Mouse (Mus musculus) lung, postnatal 14 days (tissue): ENCODE results near the gene Prdm2.
A peak's percentile ranks its signal among the peaks of the same experiment; 100 is the strongest.

ENCODE experiments used
- DNase-seq: peaks from one replicate; pipeline ENCODE4 v3.0.0; 2021

The Prdm2 gene

DNA sequence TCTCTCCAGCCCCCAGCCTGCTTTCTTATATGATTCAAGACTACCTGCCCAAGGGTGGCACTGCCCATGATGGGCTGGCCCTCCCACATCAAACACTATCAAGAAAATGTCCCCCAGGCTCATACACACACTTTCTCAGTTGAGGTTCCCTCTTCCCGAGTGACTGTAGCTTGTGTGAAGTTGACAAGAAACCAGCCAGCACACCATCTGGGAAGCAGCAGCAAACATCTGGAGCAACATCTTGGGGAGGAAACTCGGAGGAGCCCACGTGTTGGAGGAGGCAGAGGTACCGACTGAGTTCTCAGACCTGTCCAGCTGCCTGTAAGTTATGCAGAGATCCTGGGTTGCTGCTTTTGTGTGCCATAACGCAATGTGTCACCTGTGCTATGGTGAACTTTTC lies 108.1 kb downstream of the Prdm2 start:
- DNase-seq: no peak

DNA sequence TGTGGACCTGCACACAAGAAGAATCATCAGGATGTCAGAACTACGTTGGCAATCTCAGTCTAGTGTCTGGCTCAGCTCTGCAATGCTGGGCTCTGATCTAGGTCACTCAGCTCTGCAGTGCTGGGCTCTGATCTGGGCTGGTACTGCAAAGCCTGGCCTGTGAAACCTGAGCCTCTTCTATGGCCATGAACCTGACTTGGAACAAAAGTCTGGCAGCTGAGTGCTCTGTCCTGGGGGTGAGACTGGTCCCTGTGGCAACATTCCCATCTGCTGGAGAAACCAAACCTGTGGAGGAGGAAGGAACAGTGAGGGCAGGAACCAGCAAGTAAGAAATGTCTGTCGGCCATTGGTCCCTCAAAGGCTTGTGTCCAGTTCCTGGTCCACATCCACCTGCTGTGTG lies 109.0 kb downstream of the Prdm2 start:
- DNase-seq: no peak

DNA sequence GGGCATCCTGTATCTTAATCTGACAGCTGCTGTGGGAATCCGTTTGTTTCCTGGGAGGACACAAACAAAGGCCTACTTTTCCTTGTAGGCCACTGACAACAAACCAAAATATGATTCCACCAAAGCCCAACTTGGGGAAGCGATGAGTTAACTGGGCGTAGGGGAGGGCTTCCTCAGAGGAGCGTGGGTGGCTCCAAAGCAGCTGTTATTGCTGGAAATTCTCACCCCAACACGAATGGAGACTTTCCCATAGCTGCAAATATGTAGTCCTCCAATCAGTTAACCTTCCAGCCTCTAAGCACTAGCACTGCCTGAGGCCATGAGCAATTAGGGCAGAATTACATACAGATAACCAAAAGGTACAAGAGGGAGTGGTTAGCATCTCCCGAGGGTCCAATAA lies 112.6 kb downstream of the Prdm2 start:
- DNase-seq: no peak

DNA sequence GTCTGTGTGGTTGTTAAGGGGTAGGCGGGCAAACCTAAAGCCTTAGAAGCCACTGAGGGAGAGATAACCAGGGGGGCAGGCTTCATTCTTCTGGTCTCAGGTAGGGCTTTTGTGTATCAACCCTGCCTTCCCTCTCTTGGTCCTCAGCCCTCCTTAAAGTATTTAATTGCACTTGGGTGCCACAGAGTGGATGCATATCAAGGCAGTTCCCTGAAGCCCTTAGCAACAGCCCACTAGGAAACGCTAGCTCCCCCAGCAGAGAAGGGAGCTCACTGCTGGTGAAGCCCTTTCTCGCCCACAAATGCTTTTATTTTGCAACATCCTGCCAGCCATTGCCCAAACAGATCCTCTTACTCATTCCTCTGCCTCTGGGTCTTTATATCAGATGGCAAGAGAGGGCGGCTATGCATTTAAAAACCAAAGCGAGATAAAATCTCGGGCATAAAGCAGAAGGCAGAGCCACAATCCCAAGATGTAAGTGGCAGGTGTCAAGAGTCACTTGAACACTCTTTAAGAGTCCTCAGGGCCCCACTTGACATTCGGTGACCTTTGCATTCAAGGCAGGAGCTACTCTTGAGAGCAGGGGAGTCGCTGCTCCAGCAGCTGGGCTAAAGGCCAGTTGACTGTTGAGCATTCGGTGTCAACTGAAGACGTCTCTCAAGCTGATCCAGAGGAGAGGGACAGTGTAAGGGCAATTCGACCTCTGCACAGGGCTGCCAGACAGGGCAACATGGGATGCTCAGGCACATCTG lies 113.3 kb downstream of the Prdm2 start:
- peak; percentile 79 for DNase-seq

DNA sequence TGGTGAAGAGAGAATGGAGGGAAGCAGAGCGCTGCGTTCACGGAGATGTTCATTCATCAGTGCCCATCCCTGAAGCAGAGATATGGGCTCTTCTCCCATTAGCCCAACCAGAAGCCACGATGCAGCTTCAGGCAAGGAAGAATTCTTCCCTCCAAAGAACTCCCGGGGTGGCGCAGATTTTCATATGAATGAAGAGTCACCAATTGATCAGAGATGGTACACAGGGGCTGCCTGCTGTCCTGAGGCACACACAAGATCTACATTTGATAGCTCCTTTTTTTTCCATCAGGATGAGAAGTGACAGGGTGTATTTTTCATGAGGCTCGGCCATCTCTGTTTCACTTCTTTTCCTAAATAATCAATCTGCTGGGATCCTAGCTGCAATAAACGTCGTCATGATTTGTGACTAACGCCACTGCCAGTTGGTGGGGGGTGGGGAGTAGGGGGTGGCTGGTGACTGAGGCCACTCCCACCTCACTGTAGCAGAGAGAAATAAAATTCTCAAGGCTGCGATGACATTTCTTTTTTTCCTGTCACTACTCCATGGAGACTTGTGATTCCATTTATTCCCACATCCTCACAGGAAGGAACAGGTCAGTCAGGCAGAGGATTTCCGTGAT lies 120.6 kb downstream of the Prdm2 start:
- DNase-seq: no peak

DNA sequence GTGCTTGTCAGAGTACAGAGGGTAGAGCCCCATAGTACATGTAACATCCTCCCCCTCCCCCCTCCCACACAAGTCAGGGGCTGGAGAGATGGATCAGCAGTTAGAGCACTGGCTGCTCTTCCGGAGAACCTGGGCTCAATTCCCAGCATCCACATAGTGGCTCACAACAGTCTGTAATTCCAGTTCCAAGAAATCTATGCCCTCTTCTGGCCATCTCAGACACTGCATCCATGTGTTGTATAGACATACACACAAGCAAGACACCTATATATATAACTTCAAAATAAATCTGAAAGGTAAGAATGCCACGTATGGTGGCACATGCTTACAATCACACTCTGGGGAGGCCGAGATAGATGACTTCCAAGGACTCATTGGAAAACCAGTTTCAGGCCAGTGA lies 122.2 kb downstream of the Prdm2 start:
- DNase-seq: no peak

DNA sequence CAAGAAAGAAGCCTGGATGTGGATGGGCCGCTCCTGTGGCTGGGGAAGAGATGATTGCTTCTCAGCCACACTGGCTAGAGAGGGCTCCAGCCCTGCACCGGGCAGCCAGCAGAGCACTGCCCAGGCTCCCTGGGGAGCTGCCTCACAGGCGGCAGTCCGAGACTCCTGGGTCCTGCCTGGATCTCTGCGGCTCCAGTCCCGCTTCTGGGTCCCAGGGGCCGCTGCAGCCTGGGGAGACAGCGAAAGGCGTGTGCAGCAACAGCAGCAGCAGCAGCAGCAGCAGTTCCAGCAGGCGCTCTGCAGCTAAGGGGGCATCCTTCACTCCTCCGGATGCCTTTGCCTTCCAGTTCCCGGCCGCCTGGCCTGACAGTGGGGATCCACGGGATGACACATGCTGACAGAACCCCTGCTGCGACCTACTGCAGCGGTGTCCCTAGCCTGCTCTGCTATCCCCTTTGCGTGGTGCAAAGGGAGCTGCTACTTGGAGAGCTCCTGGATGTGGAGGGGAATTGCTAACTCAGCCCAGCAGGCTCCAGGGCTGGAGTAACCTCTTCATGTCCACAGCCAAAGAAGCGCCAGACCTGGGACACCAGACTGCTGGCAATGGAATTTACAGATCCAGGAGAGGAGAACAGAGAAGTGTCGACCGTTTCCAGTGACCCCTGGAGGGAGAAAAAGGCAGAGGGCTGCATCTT lies 138.6 kb downstream of the Prdm2 start:
- DNase-seq: peak; percentile 1

DNA sequence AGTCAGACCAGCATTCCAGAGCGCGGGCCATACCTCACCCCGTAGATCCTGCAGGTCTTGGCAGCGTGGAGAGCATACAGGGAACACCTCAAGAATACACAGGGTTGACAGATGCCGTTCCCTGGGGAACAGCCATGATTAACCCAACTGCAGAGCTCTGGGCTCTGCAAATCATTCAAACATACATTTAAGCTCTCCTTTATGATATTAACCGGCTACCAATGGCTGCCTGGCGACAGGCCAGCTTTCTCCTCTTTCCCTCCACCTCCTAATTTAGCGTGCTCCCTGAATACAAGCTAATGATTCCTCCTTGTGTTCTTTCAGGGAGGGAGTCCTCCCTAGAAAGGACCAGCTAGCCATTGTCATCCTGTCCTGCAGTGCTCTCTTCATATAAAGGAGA lies 141.0 kb downstream of the Prdm2 start:
- DNase-seq: no peak

DNA sequence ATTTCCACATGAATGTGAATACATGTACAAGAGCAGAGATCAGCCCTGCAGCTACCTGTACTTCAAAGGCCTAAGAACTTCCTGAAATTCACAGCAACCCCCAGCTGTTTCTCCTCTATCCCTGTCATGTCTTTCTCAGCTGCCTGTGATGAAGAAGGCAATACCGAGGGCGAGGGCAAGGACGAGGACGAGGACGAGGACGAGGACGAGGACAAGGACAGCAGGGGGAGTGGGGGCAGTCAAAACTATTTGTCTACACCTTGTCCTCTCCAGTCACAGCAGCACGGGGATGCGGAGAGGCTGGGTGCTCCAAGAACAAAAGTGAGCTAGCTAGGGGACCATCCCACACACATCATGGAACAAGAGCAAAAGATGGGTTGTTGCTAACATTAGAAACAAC lies 145.8 kb downstream of the Prdm2 start:
- DNase-seq: no peak

DNA sequence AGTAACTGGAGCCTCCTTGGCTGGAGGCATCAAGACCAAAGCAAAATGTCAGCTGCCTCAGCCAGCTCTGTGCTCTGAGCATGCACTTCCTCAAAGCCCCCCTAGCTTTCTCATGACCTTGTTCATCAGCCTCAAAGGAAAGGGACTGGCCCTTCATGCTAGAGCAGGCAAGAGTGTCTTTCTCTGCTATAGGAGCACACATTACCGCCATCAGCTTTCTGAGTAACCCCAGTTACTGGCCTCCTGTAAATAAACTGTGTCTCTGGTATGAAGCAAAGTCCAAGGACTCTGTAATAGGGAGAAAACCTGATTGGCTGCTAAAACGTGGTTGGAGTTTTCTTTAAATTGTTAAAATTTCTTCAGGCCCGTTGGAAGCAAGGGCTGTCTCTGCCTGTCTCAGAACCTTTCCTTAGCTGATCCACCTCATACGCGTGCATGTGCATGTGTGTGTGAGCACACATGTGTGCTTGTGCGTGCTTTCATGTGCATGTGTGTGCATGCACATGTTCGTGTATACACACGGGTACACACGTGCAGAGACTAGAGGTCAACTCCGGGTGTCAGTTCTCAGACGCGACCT lies 153.9 kb downstream of the Prdm2 start:
- DNase-seq: no peak
